Mouse (Mus musculus): Measurements from ENCODE around the gene Ahcyl1. TPM values are rescaled to one million over a fixed set of nuclear protein-coding genes. Genes with fewer than 3 reads are reported as not detected.
A peak's percentile ranks its signal among the peaks of the same experiment; 100 is the strongest.

The Ahcyl1 gene
- polyA plus RNA-seq, 1 experiment, result 321 TPM

- DNase-seq (ENCODE audit: extremely low spot score in 1 of 2, low spot score in 1 of 2), result no peak
These were observed 9.8 kb upstream of the Ahcyl1 start for GRCm38 (mm10) chr3:107706164-107706563.

DNA sequence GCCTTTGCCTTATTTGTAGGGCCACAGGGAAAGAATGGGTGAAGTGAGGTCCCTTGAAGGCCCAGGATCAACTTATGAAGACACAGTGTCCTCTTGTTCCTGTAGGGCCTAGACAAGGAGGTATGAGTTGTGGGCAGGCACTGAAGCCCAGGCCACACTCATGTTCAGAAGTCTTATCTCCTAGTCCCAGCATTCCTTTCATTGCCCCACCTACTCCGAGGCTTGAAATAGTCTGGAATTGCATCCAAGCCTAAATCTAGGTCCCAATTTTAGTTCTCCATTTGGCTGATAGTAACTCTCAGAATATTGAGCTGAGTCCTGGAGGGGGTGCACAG is 8.0 kb upstream of the Ahcyl1 start:
- no peak for DNase-seq (ENCODE audit: extremely low spot score in 1 of 2, low spot score in 1 of 2)

DNA sequence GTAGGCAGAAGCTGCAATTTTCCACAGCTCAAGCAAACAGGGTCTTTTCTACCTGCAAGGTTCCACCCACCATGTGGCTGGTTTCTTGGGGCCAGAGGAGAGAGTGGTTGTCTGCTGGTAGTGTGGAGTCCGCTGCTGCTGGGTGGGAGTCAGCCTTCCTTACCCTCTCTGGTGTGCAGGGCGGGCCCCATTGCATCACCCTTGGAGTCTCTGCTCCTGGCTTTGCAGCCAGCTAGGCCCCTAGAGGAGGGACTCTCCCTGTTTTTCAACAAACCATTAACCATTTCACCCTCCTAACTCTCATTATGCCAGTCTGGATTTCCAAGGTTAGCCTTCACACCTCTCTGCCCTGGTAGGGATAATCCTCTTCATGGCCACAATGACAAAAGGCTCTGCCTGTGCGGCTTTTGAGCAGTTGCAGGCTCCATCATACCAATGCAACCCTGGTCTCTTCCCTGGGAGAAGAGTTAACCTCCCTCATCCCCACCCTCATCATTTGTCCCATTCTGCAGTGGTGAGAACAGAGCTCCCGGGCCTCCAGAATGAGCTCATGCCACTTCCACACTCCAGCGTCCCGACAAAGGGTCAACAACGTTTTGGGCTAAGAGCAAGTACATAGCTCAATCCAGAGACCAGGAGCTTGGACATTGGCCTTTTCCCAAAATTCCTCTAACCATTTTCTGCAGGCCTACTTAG is 7.5 kb upstream of the Ahcyl1 start:
- DNase-seq (ENCODE audit: extremely low spot score in 1 of 2, low spot score in 1 of 2), result no peak

GRCm38 (mm10) chr3:107701767-107702394 is 5.5 kb upstream of the Ahcyl1 start:
- DNase-seq (ENCODE audit: extremely low spot score in 1 of 2, low spot score in 1 of 2), result no peak

DNA sequence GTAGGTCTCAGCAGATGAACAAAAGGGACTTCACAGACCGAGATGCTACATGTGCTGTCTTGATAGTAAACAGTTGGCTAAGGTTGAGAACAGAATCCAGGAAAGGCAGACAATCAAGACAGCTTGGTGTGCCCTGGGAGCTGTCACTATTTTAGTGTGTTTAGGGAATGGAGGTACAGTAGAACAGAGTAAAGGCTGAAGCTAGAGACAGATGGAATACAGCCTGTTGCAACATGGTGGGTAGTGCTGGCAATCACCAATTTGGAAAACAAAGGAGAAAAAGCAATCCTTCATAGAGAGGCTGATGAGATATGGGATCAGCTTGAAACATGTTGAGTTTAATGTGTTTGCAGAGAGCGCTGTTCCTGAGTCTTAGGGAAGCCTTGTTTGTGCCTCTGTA is 4.3 kb upstream of the Ahcyl1 start:
- no peak for DNase-seq (ENCODE audit: extremely low spot score in 1 of 2, low spot score in 1 of 2)

DNA sequence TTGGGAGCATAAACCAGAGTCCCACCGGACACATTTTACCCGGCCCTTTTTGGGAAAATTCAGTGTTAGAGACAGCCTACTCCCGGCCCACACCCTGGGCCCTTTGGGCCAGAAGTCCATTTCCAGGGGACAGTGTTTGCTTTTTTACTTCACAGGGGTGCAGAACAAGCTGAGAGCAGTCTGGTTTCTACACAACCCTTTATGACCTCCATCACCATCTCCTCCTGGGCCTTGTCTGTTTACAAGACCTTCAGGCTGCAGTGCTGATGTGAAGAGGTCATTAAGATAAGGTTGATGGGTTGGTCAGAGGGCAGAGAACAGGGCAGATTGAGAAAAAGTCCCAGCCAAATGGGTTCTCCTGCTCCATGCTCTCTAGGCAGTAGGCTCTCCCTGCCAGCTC is 550 bp upstream of the Ahcyl1 start:
- no peak for DNase-seq (ENCODE audit: extremely low spot score in 1 of 2, low spot score in 1 of 2)

GRCm38 (mm10) chr3:107695219-107695947 is 977 bp downstream of the Ahcyl1 start:
- DNase-seq (ENCODE audit: extremely low spot score in 1 of 2, low spot score in 1 of 2), result peak; percentile 20 to 37

DNA sequence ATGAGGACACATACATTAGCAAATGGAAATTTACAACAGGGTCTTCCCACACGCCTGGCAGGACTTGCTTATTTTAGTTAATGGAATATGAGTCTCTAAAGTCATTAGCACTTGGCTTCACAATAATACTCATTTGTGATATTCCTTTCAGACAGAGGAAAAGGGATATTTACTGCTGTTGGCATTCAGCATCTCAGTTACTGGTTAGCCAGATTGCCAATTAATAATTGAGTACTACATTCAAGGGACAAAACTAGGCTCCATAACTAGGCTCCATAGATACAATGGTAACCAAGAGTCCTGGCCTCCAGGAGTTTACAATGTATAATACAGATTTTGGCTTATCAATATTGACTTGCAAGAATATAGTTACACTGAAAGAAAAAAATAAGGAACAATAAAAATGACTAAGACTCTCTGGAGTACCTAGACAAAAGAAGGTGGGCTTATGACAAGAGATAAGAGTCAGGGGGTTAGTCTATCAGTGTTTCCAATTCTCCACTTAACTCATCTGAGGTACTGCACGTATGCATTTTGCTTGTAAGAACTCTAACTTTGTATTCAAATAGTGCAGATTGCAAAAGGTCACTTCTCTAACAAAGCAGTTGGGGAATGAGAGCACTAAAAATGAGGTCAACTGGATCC is 2.0 kb downstream of the Ahcyl1 start:
- DNase-seq (ENCODE audit: extremely low spot score in 1 of 2, low spot score in 1 of 2), result no peak

DNA sequence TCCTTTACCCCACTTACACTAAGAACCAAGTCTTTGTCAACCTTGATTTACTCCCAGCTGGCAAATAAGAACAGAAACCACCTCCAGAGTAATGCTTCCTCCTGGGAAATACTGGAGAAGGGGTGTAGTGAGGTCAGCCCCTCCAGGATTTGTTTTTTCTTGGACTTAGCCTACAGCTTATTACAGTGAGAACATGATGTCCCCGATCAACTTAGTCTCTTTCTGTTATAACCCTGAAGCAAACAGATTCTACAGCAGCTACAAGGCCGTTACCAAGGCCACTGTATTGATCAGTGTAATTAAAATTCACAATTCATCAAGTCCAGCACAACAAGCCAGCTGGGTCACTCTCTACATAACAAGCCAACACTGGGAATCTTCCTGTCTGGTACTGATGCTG is 6.0 kb downstream of the Ahcyl1 start:
- DNase-seq (ENCODE audit: extremely low spot score in 1 of 2, low spot score in 1 of 2), result peak in 1 of 2 experiments; percentile 22

DNA sequence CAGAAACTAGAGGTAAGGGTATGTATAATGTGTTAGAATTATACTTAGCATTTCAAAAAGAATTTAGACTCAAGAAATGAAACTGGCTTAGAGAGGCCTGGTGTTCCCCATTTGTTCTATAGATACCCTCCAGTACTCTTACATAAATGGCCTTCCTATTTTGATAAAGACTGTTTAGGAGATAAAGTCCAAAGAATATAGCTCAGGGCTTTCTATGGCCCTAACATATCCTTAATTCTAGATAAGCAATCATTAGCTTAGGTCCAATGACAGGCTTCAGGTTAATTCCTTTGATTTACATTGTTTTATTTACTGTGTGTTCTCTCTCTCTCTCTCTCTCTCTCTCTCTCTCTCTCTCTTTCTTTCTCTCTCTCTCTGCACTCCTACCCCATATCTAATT is 7.1 kb downstream of the Ahcyl1 start:
- DNase-seq (ENCODE audit: extremely low spot score in 1 of 2, low spot score in 1 of 2), result no peak

GRCm38 (mm10) chr3:107688236-107688635 is 8.1 kb downstream of the Ahcyl1 start:
- DNase-seq (ENCODE audit: extremely low spot score in 1 of 2, low spot score in 1 of 2), result no peak

DNA sequence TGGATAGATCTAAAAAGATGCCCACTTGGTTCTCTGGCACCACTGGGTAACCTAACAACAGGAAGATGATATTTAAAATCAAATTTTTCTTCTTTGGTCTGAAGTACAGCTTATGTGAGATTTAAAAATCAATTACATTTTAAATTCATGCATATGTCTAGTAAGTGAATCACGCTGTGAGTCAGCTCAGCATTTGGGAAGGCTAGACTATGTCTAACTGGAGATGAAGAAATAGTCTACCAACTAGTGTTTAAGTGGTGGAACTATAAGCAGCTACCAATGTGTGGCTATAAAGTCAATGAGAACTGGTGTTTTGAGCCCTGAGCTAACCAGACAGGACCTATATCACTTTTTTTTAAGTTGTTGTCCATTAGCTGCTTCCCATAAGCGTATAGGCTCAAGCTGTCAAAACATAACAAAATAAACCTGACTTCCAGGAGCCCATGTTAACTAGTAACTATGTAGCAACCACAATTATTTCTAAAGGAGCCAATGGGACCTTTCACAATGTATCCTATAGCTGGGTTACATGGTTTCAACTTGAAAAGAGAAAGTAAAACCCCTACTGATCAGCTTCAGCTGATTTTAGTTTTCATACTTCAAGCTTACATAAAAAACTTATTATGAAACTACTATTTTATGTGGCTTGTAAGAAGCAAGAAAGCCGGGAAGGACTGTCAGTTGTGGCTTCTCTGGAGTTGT is 9.9 kb downstream of the Ahcyl1 start:
- DNase-seq (ENCODE audit: extremely low spot score in 1 of 2, low spot score in 1 of 2), result peak in 1 of 2 experiments; percentile 53

GRCm38 (mm10) chr3:107685652-107686051 is 10.7 kb downstream of the Ahcyl1 start:
- DNase-seq (ENCODE audit: extremely low spot score in 1 of 2, low spot score in 1 of 2), result no peak

GRCm38 (mm10) chr3:107683587-107683986 is 12.8 kb downstream of the Ahcyl1 start:
- DNase-seq (ENCODE audit: extremely low spot score in 1 of 2, low spot score in 1 of 2), result peak in 1 of 2 experiments; percentile 59

- peak; percentile 72 to 93 for DNase-seq (ENCODE audit: extremely low spot score in 1 of 2, low spot score in 1 of 2)
These were observed 15.4 kb downstream of the Ahcyl1 start for GRCm38 (mm10) chr3:107680790-107681576.

- DNase-seq (ENCODE audit: extremely low spot score in 1 of 2, low spot score in 1 of 2), result no peak
These were observed 24.9 kb downstream of the Ahcyl1 start for GRCm38 (mm10) chr3:107671509-107671908.

DNA sequence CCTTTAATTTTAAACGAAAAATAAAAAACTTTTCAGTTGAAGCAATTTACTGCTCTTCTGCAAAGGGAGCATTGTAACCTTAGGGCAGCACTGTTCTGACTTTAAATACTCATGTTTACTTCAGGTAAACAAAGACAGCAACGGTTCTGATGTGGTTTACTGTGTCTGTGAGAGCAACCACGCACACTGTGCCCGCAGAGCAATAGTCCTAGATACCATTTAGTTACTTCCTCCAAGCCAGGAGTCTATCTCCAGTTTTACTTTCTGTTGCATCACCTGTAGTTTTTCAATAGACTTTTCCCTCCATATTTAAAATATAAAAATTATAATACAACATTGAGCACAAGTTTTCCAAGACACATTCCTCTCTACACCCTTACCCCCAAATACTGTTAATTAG is 25.9 kb downstream of the Ahcyl1 start:
- no peak for DNase-seq (ENCODE audit: extremely low spot score in 1 of 2, low spot score in 1 of 2)

DNA sequence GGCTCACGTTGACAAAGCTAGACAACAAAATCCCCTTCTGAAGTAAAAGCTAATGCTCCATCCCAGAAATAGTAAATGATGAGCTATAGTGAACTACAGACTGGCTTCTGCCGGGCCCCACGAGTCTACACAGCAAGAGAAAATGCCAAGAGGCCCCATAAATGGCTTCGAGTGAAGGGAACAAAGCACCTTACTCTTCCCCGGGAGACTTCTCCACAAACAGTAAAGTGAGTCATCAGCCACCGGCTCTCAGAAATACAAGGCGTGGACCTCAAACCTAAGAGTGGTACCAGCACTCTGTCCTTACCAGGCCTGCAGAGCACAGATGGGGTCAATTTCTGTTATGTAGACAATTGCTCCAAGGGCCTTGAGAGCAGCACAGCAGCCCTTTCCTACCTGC is 27.6 kb downstream of the Ahcyl1 start:
- no peak for DNase-seq (ENCODE audit: extremely low spot score in 1 of 2, low spot score in 1 of 2)

- no peak for DNase-seq (ENCODE audit: extremely low spot score in 1 of 2, low spot score in 1 of 2)
These were observed 28.9 kb downstream of the Ahcyl1 start for GRCm38 (mm10) chr3:107667426-107667825.

GRCm38 (mm10) chr3:107664641-107665040 is 31.7 kb downstream of the Ahcyl1 start:
- no peak for DNase-seq (ENCODE audit: extremely low spot score in 1 of 2, low spot score in 1 of 2)
